Mouse (Mus musculus): Measurements from ENCODE around the gene Fam71f2. TPM values are rescaled to one million over a fixed set of nuclear protein-coding genes. Genes with fewer than 3 reads are reported as not detected.

Gene Fam71f2
- polyA plus RNA-seq, 1 experiment from 2014 or later, result 0.29 TPM

DNA sequence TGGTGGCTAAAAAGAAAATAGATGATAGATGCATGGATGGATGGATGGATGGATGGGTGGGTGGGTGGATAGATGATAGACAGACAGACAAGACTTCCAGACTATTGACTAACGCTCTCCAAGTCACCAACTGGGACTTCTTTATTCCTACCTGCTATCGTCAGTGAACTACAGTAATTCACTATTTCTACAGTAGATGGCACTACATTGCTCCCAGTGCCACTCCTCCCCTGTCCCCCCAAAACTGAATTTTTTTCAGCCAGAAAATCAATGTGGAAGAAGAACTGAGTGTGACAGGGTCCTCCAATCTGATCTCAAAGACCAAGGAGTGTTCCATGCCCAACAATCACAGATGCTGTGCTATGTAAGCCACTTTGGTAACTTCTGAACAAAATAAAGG is 37.7 kb upstream of the Fam71f2 start:
- ATAC-seq (replicated peaks; ENCODE audit: low FRiP score, low read depth), result no peak
- WGBS, result 73% methylated on average over 2 of the region's 2 CpGs

DNA sequence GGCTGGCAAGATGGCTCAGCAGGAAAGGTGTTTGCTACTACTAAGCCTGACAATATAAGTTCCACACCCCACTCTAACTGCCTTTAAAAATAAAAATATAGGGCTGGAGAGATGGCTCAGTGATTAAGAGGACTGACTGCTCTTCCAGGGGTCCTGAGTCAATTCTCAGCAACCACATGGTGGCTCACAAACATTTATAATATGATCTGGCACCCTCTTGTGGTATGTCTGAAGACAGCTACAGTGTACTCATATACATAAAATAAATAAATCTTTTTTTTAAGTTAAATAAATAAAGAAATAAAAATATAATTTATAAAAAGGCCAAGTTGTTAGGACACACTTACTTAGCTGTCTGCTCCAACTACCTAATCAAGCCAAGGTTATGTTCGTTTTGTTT is 37.1 kb upstream of the Fam71f2 start:
- Histone ChIP-seq H3K9ac (ENCODE audit: low read depth, low read length) (no peak overlapping the region), H3K36me3 (ENCODE audit: insufficient read depth, low read length) (no peaks in the 10 kb centered on the region), H3K27ac (no peak overlapping the region), H3K4me1 (replicated peaks; ENCODE audit: insufficient read depth, low read length) (no peaks in the 10 kb centered on the region), H3K27me3 (ENCODE audit: insufficient read depth, low read length) (no peaks in the 10 kb centered on the region), H3K4me3 (replicated peaks; ENCODE audit: low read depth, low read length) (no peak overlapping the region), H3K9me3 (replicated peaks; ENCODE audit: low read length) (no peaks in the 10 kb centered on the region), H3K4me2 (ENCODE audit: low read length) (no peak overlapping the region)
- DNase-seq (ENCODE audit: low spot score), result peak; percentile 39
- TF ChIP-seq CTCF (IDR thresholded peaks at IDR 0.05; ENCODE audit: low read depth), result peak; percentile 52
- WGBS, result 50% methylated on average over 1 of the region's 1 CpGs
- ATAC-seq (replicated peaks; ENCODE audit: low FRiP score, low read depth), result no peak

More for the DNA sequence above, 37.7 kb upstream of the Fam71f2 start:
- Histone ChIP-seq H3K36me3 (ENCODE audit: insufficient read depth, low read length) (no peaks in the 10 kb centered on the region), H3K9ac (ENCODE audit: low read depth, low read length) (no peak overlapping the region), H3K27ac (no peak overlapping the region), H3K4me2 (ENCODE audit: low read length) (no peak overlapping the region), H3K4me1 (replicated peaks; ENCODE audit: insufficient read depth, low read length) (no peaks in the 10 kb centered on the region), H3K4me3 (replicated peaks; ENCODE audit: low read depth, low read length) (no peak overlapping the region), H3K27me3 (ENCODE audit: insufficient read depth, low read length) (no peaks in the 10 kb centered on the region), H3K9me3 (replicated peaks; ENCODE audit: low read length) (no peaks in the 10 kb centered on the region)
- TF ChIP-seq CTCF (IDR thresholded peaks at IDR 0.05; ENCODE audit: low read depth), result peak; percentile 50
- peak; percentile 29 for DNase-seq (ENCODE audit: low spot score)

DNA sequence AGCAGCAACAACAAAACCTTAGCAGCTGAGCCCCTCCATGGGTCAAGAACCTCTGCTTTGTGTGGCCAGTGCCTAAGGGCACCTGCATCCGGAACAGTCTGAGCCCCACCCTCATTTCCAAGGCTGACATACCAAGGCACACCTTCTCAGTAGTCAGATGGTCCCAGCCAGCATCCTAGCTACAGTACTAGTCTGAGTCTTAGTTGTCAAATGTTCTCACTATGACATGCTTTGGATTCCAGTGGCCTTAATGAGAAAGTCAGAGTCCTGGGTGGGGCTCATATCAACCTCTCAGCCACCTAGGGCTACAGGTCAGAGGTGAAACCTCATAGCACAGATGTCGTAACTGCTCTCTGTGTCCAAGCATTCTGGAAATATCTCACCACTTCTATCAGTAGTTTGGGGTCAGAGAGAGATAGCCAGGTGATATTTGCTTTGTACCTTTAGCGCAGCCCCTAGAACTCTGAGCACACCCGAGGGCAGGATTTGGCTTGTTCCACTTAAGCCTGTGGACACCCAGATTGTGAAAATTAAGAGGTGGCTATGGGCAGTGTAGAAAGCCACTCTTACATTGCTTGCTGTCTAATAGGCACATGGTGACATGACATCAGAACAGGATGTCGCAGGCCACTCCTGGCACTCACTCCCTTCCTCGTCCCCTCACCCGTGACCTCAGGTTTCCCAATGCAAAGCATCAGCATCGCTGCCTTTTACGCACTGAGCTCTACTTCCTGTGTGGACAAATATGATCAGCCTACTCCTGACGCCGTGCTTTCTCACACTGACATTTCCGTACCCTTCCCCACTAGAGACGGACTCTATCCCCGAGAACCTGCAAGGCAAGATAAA is 33.9 kb upstream of the Fam71f2 start:
- no peak overlapping the region for H3K27ac ChIP-seq
- TF ChIP-seq CTCF (IDR thresholded peaks at IDR 0.05; ENCODE audit: low read depth), result no peak
- DNase-seq (ENCODE audit: low spot score) (no peak), ATAC-seq (replicated peaks; ENCODE audit: low FRiP score, low read depth) (no peak)
- no peaks in the 10 kb centered on the region for H3K27me3 ChIP-seq (ENCODE audit: insufficient read depth, low read length)
- H3K36me3 ChIP-seq (ENCODE audit: insufficient read depth, low read length), result no peaks in the 10 kb centered on the region
- WGBS, result 52% methylated on average over 14 of the region's 14 CpGs
- no peaks in the 10 kb centered on the region for H3K4me1 ChIP-seq (replicated peaks; ENCODE audit: insufficient read depth, low read length)
- H3K9ac ChIP-seq (ENCODE audit: low read depth, low read length), result no peak overlapping the region
- no peak overlapping the region for H3K4me2 ChIP-seq (ENCODE audit: low read length)
- H3K9me3 ChIP-seq (replicated peaks; ENCODE audit: low read length), result no peaks in the 10 kb centered on the region
- H3K4me3 ChIP-seq (replicated peaks; ENCODE audit: low read depth, low read length), result no peak overlapping the region

- WGBS, result 74% methylated on average over 3 of the region's 3 CpGs
Measured at GRCm38 (mm10) chr6:29246183-29246582, 33.2 kb upstream of the Fam71f2 start.

GRCm38 (mm10) chr6:29246585-29246984 is 32.8 kb upstream of the Fam71f2 start:
- DNase-seq (ENCODE audit: low spot score) (no peak), ATAC-seq (replicated peaks; ENCODE audit: low FRiP score, low read depth) (no peak)
- Histone ChIP-seq H3K9me3 (replicated peaks; ENCODE audit: low read length) (no peaks in the 10 kb centered on the region), H3K9ac (ENCODE audit: low read depth, low read length) (no peak overlapping the region), H3K36me3 (ENCODE audit: insufficient read depth, low read length) (no peaks in the 10 kb centered on the region), H3K4me2 (ENCODE audit: low read length) (no peak overlapping the region), H3K27me3 (ENCODE audit: insufficient read depth, low read length) (no peaks in the 10 kb centered on the region), H3K27ac (no peak overlapping the region), H3K4me3 (replicated peaks; ENCODE audit: low read depth, low read length) (no peak overlapping the region), H3K4me1 (replicated peaks; ENCODE audit: insufficient read depth, low read length) (no peaks in the 10 kb centered on the region)
- WGBS, result 50% methylated on average over 5 of the region's 5 CpGs
- TF ChIP-seq CTCF (IDR thresholded peaks at IDR 0.05; ENCODE audit: low read depth), result no peak

More at GRCm38 (mm10) chr6:29246183-29246582, 33.2 kb upstream of the Fam71f2 start:
- no peak overlapping the region for H3K27ac ChIP-seq
- DNase-seq (ENCODE audit: low spot score) (no peak), ATAC-seq (replicated peaks; ENCODE audit: low FRiP score, low read depth) (no peak)
- no peaks in the 10 kb centered on the region for H3K4me1 ChIP-seq (replicated peaks; ENCODE audit: insufficient read depth, low read length)
- no peaks in the 10 kb centered on the region for H3K36me3 ChIP-seq (ENCODE audit: insufficient read depth, low read length)
- no peaks in the 10 kb centered on the region for H3K9me3 ChIP-seq (replicated peaks; ENCODE audit: low read length)
- no peak for TF ChIP-seq CTCF (IDR thresholded peaks at IDR 0.05; ENCODE audit: low read depth)
- no peak overlapping the region for H3K4me2 ChIP-seq (ENCODE audit: low read length)
- H3K4me3 ChIP-seq (replicated peaks; ENCODE audit: low read depth, low read length), result no peak overlapping the region
- H3K9ac ChIP-seq (ENCODE audit: low read depth, low read length), result no peak overlapping the region
- no peaks in the 10 kb centered on the region for H3K27me3 ChIP-seq (ENCODE audit: insufficient read depth, low read length)

DNA sequence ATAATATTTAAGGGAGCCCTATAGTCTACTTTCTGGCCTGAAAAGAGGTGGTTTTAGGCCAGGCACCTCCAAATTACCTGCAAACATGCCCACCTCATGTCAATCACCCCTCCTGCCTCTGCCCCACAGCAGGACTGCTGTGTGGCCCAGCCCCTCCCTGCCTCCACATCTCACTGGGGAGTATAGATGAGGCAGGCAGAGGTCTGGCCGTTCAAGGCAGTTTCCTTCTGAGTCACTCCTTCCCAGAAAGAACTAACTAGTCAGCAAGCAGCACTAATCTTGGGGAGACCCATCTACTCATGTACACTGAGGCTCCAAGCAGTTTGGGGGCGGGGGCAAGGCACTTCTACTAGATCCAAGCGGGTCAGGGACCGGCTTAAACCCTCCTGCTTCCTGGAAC is 32.3 kb upstream of the Fam71f2 start:
- no peak overlapping the region for H3K4me2 ChIP-seq (ENCODE audit: low read length)
- H3K27me3 ChIP-seq (ENCODE audit: insufficient read depth, low read length), result no peaks in the 10 kb centered on the region
- no peak overlapping the region for H3K9ac ChIP-seq (ENCODE audit: low read depth, low read length)
- no peak for TF ChIP-seq CTCF (IDR thresholded peaks at IDR 0.05; ENCODE audit: low read depth)
- no peak overlapping the region for H3K4me3 ChIP-seq (replicated peaks; ENCODE audit: low read depth, low read length)
- no peaks in the 10 kb centered on the region for H3K4me1 ChIP-seq (replicated peaks; ENCODE audit: insufficient read depth, low read length)
- WGBS, result 48% methylated on average over 4 of the region's 4 CpGs
- H3K36me3 ChIP-seq (ENCODE audit: insufficient read depth, low read length), result no peaks in the 10 kb centered on the region
- H3K9me3 ChIP-seq (replicated peaks; ENCODE audit: low read length), result no peaks in the 10 kb centered on the region
- no peak for DNase-seq (ENCODE audit: low spot score)
- ATAC-seq (replicated peaks; ENCODE audit: low FRiP score, low read depth), result no peak
- H3K27ac ChIP-seq, result no peak overlapping the region

All from kidney, postnatal 0 days (tissue).